Mouse (Mus musculus) heart, embryonic 14.5 days (tissue): ENCODE data around the gene Tmem247. TPM values are rescaled to one million over a fixed set of nuclear protein-coding genes. Genes with fewer than 3 reads are reported as not detected.

Source experiments
- ATAC-seq: fragments of 200-750 bp; cut with Nextera tagmentation; 2 replicates; pipeline ENCODE4 v1.8.0; 2017; ENCODE audit warnings: low read depth, moderate TSS enrichment; ENCODE audit not compliant: insufficient number of reproducible peaks, insufficient read depth, low FRiP score
- H3K27ac ChIP-seq, 2 experiments: fragments of 200-500 bp in 1 of 2; fragments of 300-500 bp in 1 of 2; sonication (generic) in 1 of 2; replicated peaks in 1 of 2; 2 replicates each; pipeline ENCODE4 v1.5.1; 2012 to 2014; ENCODE audit warnings: low read depth in 2 of 2, low read length in 2 of 2, control low read depth in 1 of 2, mild to moderate bottlenecking in 1 of 2, mixed read lengths in 1 of 2; ENCODE audit not compliant: control insufficient read depth in 1 of 2, insufficient read depth in 1 of 2
- H3K27me3 ChIP-seq: fragments of 300-500 bp; sonication (generic); 2 replicates; pipeline ENCODE4 v1.6.1; 2014; ENCODE audit warnings: mild to moderate bottlenecking, low read length, control low read depth; ENCODE audit not compliant: control insufficient read depth, insufficient read depth
- H3K36me3 ChIP-seq: fragments of 300-500 bp; sonication (generic); 2 replicates; pipeline ENCODE4 v1.6.1; 2014; ENCODE audit warnings: mild to moderate bottlenecking, control low read depth, low read length, mixed read lengths; ENCODE audit not compliant: control insufficient read depth, insufficient read depth
- H3K4me1 ChIP-seq, 2 experiments: fragments of 200-500 bp in 1 of 2; fragments of 300-500 bp in 1 of 2; sonication (generic) in 1 of 2; 2 replicates each; pipeline ENCODE4 v1.6.1; 2012 to 2014; ENCODE audit warnings: low read length in 2 of 2, control low read depth in 1 of 2, mixed read lengths in 1 of 2; ENCODE audit not compliant: control insufficient read depth in 2 of 2, insufficient read depth in 2 of 2
- H3K4me2 ChIP-seq: fragments of 300-500 bp; sonication (generic); 2 replicates; pipeline ENCODE4 v1.6.1; 2014; ENCODE audit warnings: mild to moderate bottlenecking, low read length
- H3K4me3 ChIP-seq, 2 experiments: fragments of 200-500 bp in 1 of 2; fragments of 300-500 bp in 1 of 2; sonication (generic) in 1 of 2; 2 replicates each; pipeline ENCODE4 v1.5.1; 2012 to 2014; ENCODE audit warnings: low read length in 2 of 2, mild to moderate bottlenecking in 2 of 2, control low read depth in 1 of 2, low read depth in 1 of 2, moderate library complexity in 1 of 2; ENCODE audit not compliant: control insufficient read depth in 1 of 2, insufficient read depth in 1 of 2
- H3K9ac ChIP-seq: fragments of 300-500 bp; sonication (generic); 2 replicates; pipeline ENCODE4 v1.6.1; 2014; ENCODE audit warnings: mild to moderate bottlenecking, low read length
- H3K9me3 ChIP-seq: fragments of 300-500 bp; sonication (generic); 2 replicates; pipeline ENCODE4 v1.6.1; 2016; ENCODE audit warnings: low read length, control low read depth; ENCODE audit not compliant: control insufficient read depth
- WGBS: fragments of 180-500 bp; shearing (Covaris S2); extraction: QIAGEN DNeasy Blood & Tissue Kit; methylation state at CpG from one replicate; pipeline ENCODE4 v1.1.7; 2014; 5-methylcytosine and 5-hydroxymethylcytosine counted together
- polyA plus RNA-seq: library from polyadenylated mRNA; unstranded; fragments of >200 nt; fragmentation: Nextera tagmentation; extraction: Ambion mirVana; gene quantifications from 2 replicates; pipeline ENCODE4 v1.2.1, GENCODE M21; 2014

The Tmem247 gene
- polyA plus RNA-seq: not detected in 2 replicates

DNA sequence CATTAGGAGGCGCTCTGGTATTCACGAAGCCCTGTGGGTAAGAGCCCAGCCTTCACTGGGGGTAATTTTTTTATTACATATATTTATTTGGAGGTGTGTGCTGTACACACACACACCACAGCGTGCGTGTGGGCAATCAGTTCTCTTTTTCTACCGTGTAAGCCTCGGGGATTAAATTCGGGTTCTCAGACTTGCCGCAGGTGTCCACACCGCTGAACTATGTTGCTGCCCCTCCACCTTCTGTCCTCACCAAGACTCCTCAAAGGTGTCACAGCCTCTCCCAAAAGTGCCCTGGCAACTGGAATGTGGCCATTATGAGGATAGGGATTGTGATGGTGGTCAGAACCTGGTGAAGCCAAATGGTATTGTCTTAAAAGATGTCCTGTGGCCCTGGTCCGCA, at the start of gene Tmem247:
TSS of gene Tmem247 (plus strand) at position 301 of the 400 bp plus-strand sequence.
- no peak within 1 kb of the TSS for H3K27ac ChIP-seq
- H3K4me2 ChIP-seq: no peak within 1 kb of the TSS
- no peaks in the 10 kb centered on the region for H3K36me3 ChIP-seq
- H3K4me3 ChIP-seq: no peak within 1 kb of the TSS
- 0 out of 2 replicates have a peak, but pooled peaks cover 2% of the 10 kb centered on the region for H3K9me3 ChIP-seq
- no peak for ATAC-seq
- no peaks in the 10 kb centered on the region for H3K4me1 ChIP-seq
- 85% methylated on average over 10 of the region's 10 CpGs for WGBS
- H3K9ac ChIP-seq: no peak within 1 kb of the TSS
- no peaks in the 10 kb centered on the region for H3K27me3 ChIP-seq

DNA sequence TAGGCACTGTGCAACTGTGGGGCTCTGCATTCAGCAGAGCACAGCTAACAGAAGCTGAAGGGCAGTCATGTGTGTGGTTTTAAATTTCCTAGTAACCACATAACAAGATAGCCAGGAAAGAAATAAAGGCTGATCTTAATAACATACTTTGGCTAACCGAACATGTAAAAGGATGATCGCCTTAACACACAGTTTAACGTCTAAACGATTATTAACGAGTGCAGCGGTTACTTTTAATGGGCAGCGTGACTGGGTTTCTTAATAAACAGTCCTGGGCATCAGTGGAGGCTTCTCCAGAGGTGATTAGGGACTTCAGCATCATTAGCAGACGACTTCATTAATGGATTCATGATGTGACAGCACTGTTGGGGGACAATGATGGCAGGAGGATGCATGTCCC, 46.6 kb upstream of the Tmem247 start:
- WGBS: 86% methylated on average over 8 of the region's 8 CpGs
- H3K9me3 ChIP-seq: no peaks in the 10 kb centered on the region
- no peak overlapping the region for H3K4me2 ChIP-seq
- no peak for ATAC-seq
- no peak overlapping the region for H3K9ac ChIP-seq
- H3K27ac ChIP-seq: no peak overlapping the region
- no peaks in the 10 kb centered on the region for H3K27me3 ChIP-seq
- H3K36me3 ChIP-seq: no peaks in the 10 kb centered on the region
- no peaks in the 10 kb centered on the region for H3K4me1 ChIP-seq
- no peak overlapping the region for H3K4me3 ChIP-seq

DNA sequence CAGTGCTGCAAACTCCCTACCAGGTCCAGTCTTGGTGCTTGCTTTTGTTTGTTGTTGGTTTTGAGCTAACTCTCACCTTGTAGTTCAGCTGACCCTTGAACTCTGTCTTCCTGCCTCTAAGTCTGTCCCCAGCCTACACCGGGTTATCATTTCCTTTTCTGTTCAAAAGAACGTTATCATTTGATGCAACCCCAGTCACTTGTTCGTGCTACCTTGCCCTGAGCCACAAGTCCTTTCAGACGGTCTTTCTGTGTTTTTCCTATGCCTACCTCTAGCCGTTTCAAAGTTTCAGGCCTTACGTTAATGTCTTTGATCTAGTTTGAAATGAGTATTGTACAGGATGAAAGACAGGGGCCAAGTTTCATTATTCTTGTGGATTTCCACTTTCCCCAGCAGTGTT, 44.5 kb upstream of the Tmem247 start:
- H3K27me3 ChIP-seq: no peaks in the 10 kb centered on the region
- WGBS: 49% methylated on average over 6 of the region's 6 CpGs

DNA sequence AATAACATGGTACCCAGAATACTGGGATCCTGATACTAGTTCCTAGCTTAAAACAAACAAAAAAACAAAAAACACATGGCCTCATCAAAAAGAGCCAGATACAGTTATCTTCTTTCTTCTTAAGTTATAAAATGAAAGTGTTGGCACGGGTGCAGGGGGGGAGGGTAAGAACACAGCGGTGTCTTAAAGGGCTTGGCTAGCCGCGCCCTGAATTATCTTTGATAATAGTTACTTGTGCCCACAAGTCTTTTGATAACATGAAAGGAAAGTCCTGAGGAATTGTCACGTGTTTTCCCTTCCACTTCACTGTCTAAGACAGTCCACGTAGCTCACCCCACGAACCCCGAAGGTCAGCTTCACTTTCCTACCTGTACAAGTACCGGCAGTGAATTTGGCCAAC, 40.2 kb upstream of the Tmem247 start:
- Histone ChIP-seq H3K4me3 (no peak overlapping the region), H3K27ac (no peak overlapping the region), H3K4me2 (no peak overlapping the region), H3K36me3 (no peaks in the 10 kb centered on the region), H3K4me1 (no peaks in the 10 kb centered on the region), H3K9me3 (no peaks in the 10 kb centered on the region), H3K9ac (no peak overlapping the region), H3K27me3 (no peaks in the 10 kb centered on the region)
- WGBS: 73% methylated on average over 9 of the region's 9 CpGs
- ATAC-seq: no peak

More for the DNA sequence above, 44.5 kb upstream of the Tmem247 start:
- H3K4me3 ChIP-seq: no peak overlapping the region
- H3K9me3 ChIP-seq: no peaks in the 10 kb centered on the region
- no peak overlapping the region for H3K9ac ChIP-seq
- ATAC-seq: no peak
- H3K36me3 ChIP-seq: no peaks in the 10 kb centered on the region
- H3K27ac ChIP-seq: no peak overlapping the region
- H3K4me2 ChIP-seq: no peak overlapping the region
- H3K4me1 ChIP-seq: no peaks in the 10 kb centered on the region

DNA sequence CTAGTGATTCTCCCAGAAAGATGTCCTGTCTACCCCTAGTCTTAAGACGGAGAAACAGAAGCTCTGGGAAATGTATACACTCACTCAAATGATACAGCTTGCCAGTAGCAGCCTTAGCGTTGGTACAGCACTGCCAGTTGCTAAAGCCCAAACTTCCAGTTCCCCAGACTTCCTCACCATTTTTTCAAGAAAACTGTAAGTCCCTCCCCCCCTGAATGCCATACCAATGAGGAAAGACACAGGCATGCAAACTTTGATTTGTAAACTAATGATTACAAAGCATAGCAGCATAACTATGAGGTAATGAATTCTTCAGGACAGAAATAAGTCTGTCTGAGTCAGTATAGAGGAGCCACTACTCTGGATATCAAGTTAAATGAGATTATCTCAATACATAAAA, 39.4 kb upstream of the Tmem247 start:
- 54% methylated on average over 2 of the region's 2 CpGs for WGBS
- ATAC-seq: no peak
- no peaks in the 10 kb centered on the region for H3K36me3 ChIP-seq
- no peaks in the 10 kb centered on the region for H3K9me3 ChIP-seq
- no peaks in the 10 kb centered on the region for H3K4me1 ChIP-seq
- no peak overlapping the region for H3K4me3 ChIP-seq
- no peak overlapping the region for H3K4me2 ChIP-seq
- H3K27ac ChIP-seq: no peak overlapping the region
- H3K9ac ChIP-seq: no peak overlapping the region
- H3K27me3 ChIP-seq: no peaks in the 10 kb centered on the region

DNA sequence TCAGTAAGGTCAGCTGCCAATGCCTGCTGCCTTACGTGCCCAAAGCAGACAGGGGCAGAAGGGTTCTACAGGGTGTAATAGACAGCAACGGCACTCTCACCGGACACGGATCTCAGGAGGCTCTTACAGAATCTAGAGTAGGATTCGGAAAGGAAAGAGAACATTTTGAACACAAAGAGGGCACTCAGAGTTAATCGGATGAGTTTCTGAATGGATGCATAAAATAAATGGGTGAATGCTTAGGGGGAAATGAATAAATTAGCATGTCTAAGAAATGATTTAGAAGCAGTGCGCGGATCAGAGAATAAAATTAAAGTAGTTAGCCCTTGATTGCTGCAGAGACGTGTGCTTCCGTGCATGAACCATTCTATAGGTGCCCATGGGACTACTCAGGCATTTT, 37.1 kb upstream of the Tmem247 start:
- Histone ChIP-seq H3K4me2 (no peak overlapping the region), H3K36me3 (no peaks in the 10 kb centered on the region), H3K9ac (no peak overlapping the region), H3K9me3 (no peaks in the 10 kb centered on the region), H3K4me1 (no peaks in the 10 kb centered on the region), H3K27me3 (no peaks in the 10 kb centered on the region), H3K27ac (no peak overlapping the region), H3K4me3 (no peak overlapping the region)
- 88% methylated on average over 10 of the region's 10 CpGs for WGBS
- no peak for ATAC-seq

DNA sequence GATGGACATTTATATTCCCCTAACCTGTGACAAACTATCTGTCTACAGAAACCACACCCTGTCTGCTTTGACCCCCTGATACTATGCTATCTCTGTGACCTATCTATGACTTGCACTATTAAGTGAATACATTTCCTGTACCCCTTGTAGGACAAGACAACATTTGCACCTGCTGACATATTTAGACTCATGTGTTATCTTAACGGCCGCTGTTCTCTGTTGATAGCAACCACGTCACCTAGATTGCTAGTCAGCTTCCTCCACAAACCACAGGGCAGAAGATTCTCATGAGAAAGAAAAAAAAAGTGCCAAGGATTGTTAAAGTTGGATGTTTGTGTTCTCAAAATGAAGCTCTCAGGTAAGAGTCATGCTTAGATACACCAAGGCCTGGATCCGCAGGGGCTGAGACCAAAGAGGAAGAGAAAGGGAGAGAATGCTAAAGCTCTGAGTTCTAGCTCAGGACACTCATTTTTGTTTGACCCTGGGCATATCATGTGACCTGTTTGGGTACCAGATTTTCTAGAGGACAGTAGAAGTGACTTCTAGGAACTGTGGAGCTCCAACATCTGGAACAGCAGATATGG, 36.6 kb upstream of the Tmem247 start:
- Histone ChIP-seq H3K4me1 (no peaks in the 10 kb centered on the region), H3K36me3 (no peaks in the 10 kb centered on the region), H3K27ac (no peak overlapping the region), H3K9ac (no peak overlapping the region), H3K9me3 (no peaks in the 10 kb centered on the region), H3K4me3 (no peak overlapping the region), H3K4me2 (no peak overlapping the region), H3K27me3 (no peaks in the 10 kb centered on the region)
- no peak for ATAC-seq
- 53% methylated on average over 4 of the region's 4 CpGs for WGBS

DNA sequence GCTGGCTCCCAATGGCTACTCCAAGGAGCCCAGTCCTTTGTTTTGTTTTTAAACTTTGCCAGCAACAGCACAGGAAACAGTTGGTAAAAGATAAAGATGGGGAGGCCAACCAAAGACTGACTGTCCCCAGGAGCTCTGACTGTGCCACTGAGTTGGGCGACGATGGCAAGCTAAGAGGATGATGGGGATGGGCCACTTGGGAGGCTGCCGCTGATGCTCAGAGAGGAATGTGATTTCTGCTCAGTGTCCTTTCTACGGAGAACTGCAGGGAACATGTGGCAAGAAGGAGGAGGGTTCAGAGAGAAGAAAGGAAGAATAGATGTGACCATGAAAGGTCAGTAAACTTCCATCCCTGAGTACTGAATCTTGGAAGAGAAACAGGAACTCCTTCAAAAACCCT, 22.0 kb upstream of the Tmem247 start:
- ATAC-seq: no peak

More for the DNA sequence above, 22.0 kb upstream of the Tmem247 start:
- Histone ChIP-seq H3K4me3 (no peak overlapping the region), H3K9me3 (no peaks in the 10 kb centered on the region), H3K4me2 (no peak overlapping the region), H3K4me1 (no peaks in the 10 kb centered on the region), H3K27me3 (no peaks in the 10 kb centered on the region), H3K9ac (no peak overlapping the region), H3K27ac (no peak overlapping the region), H3K36me3 (no peaks in the 10 kb centered on the region)
- WGBS: 69% methylated on average over 4 of the region's 4 CpGs
